Mouse (Mus musculus): ENCODE measurements around the gene Pcnx4.

Pcnx4 gene

DNA sequence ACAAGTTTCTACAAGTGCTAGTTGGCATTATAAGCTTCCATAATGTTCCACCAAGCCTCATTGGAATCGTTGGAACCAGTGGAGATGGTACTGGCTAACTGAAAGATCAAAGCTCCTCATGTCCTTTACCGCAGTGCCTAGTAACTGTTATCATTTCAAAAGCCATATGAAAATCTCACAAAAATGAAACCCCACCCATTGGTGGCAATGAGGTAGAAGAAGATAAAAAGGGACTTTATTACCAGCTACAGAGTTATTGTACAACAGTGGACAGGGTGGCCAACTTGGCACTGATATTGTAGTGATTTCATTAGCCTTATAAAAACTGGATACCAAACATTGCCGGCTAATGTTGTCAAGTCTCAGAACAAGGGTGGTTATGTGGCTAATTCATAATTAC is 75.9 kb downstream of the Pcnx4 start:
- no peak for DNase-seq

DNA sequence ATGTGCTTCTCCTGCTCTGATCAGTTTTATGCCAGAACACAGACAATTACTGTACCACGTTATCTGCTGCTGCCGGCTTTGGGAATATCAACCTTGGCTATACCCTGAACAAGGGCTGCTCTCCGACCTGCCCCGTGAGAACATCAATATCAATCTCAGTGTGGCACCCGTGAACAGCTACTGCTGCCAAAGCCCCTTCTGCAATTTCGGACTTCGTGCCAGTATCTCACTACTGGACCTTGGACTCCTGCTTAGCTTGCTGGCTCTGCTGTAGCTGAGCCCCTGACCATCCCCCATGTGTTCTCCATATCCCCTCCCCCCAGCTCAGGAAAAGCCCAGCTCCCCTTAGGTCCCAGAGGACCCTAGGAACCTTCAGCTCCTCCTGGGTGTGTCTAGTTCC is 84.7 kb downstream of the Pcnx4 start:
- no peak for DNase-seq

DNA sequence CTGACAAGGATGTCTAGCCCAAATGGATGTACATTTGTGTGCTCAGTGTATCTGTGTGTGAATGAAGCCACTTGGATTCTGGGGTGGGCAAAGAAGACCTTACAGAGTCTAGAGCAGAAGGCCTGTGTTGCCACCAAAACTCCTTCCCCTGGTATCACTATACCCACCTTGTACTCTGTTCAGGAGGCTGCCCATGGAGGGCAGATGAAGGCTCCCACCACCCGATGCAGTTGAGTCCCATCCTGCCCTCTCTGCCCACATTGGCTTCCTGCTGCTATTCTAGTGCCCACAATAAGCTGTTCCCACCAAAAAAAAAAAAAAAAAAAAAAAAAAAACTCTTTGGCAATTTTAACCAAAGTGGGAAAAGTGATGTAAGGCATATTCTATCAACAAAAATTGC is 85.3 kb downstream of the Pcnx4 start:
- DNase-seq, result no peak

DNA sequence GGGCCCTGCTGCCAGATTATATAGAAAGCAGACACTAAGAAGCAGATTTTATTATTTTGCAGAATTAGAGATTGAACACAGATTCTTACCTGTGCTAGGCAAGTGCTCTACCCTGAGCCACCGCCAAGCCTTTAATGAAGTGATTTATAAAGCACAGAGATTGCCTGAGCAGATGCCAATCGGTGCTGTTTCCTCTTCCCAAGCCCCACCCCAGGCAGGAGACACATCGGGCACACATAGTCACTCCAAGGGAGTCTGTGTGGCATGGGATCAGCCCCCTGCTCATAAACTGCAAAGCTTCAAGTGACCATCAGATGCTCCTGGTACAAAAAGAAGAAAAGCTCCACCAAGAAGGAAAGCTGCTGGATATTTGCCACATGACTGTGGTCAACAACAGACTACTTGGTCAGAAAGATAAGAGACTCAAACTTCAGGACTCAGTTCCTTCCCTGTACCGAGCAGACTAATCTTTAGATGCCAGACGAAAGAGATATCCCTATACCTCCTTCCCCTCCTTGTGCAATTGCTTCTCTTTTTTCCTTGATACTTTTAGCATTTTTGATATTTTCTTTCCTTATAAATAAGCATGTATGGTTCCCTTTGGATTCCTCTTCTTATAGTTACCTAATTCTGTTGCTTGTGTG is 86.8 kb downstream of the Pcnx4 start:
- no peak for DNase-seq

DNA sequence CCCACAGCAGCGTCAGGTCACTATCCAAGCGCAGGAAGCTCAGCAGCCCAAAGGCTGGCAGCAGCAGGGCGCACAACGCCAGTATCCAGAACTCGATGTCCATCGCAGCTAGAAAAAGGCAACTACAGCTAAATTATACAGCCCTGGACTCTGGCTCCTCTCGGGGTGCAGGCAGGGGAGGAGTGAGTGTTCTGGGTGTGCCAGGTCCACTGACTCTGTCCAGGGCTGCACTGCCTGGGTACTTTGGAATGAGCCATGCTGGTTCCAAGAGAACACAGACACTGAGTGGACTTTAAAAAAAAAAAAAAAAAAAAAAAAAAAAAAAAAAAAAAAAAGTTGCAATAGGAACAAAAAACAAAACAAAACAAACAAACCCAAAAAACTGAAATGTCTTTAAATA is 92.6 kb downstream of the Pcnx4 start:
- DNase-seq, result no peak

All from cerebellum, adult 9-11 months (tissue).